Mouse (Mus musculus) erythroblast, adult 5-6 weeks (primary cell): ENCODE measurements around the gene Spdye4c. TPM values are rescaled to one million over a fixed set of nuclear protein-coding genes. Genes with fewer than 3 reads are reported as not detected.

Experiments
- ATAC-seq: replicated peaks from 2 replicates; pipeline ENCODE4 v1.8.0; 2016; ENCODE audit warnings: moderate number of reproducible peaks, mild to moderate bottlenecking, moderate TSS enrichment, inconsistent platforms; ENCODE audit not compliant: poor library complexity, low FRiP score, severe bottlenecking
- total RNA-seq, 2 experiments: library from RNA; stranded (forward) in 1 of 2; stranded (reverse) in 1 of 2; fragments of 150-400 nt in 1 of 2; fragments of 200-764, 138-1000 nt in 1 of 2; gene quantifications; 2 replicates each; pipeline versions ENCODE4 v1.2.3 to v1.2.4; 2015 to 2017; ENCODE audit warnings: low replicate concordance in 2 of 2

Spdye4c gene
- not detected in 2 replicates for total RNA-seq (2015; ENCODE audit: low replicate concordance)
- not detected in 2 replicates for total RNA-seq (2017; ENCODE audit: low replicate concordance)

DNA sequence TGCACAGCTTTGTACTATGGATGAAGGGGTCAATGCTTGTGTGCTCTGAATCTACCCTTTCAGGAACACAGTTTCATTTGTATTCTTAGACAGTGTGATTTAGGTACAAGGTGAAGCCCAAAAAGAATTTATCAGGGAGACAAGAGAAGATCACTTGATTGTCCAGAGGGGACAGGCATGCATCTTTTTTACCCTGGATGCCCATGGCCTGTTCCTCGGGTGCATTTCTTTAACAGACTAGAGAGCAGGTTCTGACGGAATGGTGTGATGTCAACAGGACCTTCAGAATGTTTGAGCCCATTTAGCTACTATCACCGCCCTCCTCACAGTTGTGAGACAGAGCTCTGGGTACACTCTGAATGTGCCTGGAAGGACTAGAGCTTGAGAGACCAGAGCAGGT, at the start of gene Spdye4c:
Gene Spdye4c, plus strand, starts transcription at position 301 of the 400 bp plus-strand sequence.
- ATAC-seq = no peak

DNA sequence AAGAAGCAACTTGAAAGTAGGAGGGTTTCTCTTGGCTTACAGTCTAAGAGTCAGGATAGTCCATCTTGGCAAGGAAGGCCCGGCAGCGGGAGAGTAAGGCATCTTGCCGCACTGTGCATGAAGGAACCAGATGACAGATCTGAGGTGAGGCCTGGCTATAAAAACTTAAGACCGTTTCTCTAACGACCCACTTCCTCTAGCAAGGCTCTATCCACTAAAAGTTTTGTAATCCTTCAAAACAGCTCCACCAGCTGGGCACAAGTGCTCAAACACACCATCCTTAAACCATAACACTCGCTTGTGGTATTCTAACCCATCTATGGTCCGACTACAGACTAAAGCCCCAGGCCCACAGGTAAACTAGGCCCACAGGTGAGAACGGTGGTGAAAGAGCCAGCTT, 47.5 kb upstream of the Spdye4c start:
- no peak for ATAC-seq

DNA sequence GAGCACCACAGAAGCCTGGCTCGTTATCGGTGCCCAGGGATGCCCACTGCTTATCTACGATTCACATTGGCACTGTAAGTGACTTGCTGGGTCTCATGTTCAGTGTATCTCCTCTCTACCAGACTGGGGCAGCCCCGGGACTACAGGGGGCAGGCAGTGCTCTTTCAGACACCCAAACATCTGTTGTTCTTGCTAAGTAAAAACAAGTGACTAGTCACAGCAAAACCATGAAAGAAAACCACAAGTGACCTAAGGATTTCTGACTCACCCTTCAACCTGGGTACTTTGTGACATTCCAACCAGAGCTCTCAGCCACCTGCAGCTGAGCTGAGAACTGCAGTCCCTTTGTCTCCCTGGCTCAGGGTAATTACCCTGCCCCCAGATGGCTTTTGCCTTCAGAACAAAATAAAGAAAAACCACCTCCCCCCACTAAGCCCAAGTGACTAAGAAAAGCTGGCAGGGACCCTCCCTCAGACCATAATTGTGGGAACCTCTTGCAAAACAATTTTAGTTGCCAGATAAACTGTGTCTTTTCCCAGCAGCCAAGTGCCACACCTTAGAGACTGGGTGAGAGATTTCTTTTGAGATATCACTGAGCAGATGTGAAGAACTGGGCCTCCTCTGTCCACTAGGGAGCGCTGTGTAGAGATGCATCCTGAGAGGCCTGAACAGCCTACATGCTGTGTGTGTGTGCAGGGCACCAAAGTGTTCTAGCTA, 46.4 kb upstream of the Spdye4c start:
- ATAC-seq = peak; percentile 93

DNA sequence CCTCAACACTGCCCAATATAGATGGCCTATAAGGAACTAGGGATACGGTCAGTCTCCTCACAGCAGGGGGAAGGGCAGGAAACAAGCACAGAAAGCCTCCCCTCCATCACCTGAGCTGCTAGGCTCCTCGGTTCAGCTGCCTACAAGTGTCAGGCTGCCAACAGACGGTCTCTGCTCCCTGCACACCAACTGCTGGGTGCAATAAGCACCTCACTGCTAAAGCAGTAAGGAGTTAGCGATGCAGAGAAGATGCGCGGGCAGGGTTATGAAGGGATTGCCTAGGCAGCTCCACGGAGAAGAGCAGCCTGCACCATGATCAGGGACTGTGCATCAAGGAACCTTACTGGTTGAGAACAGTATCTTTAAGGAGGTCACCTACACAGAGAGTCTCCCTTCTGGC, 45.6 kb upstream of the Spdye4c start:
- ATAC-seq = no peak

DNA sequence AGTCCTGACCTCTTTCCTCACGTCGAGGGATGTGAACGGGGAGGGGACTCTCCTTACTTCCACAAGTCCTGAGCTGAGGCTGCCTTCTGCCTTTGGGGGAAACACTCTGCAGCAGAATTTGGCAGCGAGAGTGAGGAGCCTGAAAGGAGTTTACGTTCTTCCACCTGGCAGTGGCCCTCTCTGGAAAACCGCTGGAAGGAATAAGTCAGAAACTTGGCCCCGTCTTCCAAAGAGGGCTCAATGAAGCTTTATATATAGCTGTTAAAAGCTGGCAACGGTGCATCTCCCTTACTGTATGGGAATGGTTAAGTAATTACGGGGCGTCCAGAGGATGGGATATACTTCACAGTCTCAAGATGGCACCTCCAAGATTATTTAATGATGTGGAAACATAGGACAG, 43.9 kb upstream of the Spdye4c start:
- ATAC-seq = no peak

DNA sequence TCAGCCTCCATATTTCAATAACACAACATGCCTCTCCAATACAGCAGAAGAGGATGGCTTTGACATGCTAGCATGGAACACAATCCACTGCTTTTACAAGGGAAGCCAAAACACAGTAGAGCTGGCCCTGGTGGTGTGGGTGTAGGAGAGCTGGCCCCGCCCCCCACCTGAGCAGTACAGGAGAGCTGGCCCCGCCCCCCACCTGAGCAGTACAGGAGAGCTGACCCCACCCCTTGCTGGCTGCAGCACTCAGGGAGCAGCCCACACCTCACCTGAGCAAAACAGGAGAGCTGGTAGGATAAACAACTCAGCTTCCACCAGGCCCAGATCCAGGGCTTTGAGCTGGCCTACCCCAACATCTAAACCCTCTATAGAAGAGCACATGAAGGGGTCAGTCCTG, 42.7 kb upstream of the Spdye4c start:
- no peak for ATAC-seq

DNA sequence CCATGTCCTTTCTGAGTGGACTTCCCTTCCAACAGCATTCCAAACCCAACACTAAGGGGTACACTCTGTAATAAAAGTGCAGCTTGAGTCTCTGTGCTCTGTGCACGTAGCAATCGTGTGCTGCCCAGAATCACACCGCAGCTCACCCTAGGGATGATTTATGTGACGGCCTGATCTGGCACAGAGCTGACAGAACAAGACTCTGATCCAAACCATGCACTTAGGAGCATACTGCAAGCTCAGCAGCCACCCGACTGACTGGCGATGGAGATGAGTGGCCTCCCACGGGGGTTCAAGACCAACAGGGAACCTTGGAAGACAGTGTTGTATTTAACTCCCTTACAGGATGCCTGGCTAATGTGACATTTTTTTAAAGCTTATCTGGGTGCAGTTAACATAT, 41.4 kb upstream of the Spdye4c start:
- no peak for ATAC-seq

DNA sequence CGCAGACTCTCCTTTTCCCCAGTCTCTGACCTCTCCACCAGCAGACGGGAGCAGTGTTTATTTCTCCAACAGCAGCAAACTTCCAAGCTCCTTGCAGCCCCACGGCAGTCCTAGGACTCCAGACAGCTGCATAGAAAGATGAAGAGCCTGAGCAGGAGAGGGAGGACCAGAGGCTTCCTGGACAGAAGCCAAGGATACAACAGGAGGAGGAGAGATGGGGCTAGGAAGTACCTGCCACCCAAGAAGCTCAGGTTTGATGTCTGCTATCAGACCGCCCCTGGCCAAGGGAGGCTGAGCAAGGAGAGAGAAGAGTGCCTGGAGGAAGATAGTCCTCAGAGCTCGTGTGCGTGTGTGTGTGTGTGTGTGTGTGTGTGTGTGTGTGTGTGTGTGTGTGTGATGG, 41.0 kb upstream of the Spdye4c start:
- no peak for ATAC-seq

DNA sequence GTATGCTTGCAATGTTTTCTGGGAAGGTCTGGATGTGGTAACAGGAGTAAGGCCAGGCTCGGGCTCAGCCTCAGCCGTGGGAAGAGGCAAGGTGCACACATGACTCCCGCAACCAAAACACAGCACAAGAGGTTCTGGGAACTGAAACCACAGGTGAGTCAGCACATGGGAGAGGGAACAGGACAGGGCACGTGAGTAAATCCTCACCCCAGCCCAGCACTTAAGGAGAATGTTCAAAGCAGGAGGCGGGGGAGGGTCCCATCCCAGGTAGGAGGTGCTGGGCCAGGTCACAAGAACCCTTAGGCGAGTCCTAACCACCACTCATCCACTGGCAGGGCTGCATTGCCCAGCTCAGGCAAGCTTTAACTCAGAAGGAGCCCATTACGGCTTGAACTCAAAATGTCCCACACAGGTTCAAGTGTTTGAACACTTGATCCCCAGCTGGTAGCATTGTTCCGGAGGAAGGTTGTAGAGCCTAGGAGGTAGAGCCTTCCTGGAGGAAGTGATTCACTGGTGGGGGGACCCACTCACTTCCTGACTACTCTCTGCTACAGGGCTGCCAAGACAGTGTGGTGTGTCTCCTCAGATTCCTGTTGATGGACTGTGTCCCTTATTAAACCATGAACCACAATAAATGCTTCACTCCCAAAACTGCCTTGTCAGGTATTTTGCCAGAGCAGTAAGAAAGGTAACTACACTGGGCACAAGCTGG, 38.8 kb upstream of the Spdye4c start:
- ATAC-seq = no peak

DNA sequence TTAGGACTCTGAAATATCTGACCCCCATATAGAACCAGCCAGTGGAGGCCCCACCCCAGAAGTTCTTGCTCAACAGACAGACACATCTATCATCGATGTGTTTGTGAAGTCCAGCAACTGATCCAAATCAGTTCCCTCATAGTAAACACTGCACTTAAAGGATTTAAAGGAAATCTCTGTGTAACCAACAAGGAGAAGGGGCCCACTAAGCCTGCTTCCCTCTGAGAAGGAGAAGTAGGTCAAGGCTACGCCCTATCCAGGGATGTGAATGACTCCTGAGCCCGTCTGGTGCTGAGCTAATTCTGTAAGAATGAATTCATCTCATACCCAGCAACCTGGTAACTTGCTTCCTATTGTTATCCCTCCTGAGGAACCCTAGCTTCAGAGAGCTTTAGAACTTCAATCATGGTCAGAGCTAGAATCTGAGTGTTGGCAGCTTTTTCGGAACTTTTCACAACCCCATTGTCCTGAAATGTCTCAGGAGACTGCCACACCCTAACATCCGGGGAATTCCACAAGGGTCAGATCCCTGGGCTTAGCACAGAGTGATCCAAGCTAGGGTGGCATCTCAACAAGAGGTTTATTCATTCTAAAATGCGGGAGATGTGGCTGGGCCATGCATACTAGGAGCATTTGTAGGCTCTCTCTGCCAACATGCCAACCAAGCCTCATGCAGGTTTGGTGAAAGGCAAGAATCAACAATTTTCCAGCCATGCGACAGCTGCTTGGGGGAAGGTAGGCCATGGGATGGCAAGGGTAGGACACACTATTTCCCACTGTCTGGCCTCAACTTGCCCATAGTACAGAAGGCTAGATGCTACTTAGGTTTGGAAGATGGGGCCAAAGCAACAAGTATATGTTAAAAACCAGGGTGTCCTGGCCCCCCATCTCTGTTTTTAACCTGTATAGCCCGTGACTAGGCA, 38.0 kb upstream of the Spdye4c start:
- no peak for ATAC-seq

DNA sequence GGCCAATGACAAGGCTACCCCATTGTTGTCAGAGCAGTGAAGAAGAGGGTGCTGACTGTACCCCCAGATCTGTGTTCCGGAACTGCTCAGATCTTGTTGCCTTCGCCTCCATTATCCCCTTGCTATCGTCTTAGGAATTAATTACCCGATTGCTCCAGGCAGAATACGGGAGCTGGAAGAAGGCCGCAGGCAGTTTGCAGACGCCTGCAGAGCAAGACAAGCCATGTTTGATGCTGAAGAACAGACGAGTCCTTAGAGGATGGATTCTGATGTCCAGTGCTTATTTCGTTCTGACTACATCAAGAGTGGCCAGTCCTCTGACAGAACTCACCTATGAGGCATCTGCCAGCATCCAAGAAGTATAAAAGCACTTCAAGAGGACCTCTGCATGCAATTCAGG, 35.9 kb upstream of the Spdye4c start:
- no peak for ATAC-seq

DNA sequence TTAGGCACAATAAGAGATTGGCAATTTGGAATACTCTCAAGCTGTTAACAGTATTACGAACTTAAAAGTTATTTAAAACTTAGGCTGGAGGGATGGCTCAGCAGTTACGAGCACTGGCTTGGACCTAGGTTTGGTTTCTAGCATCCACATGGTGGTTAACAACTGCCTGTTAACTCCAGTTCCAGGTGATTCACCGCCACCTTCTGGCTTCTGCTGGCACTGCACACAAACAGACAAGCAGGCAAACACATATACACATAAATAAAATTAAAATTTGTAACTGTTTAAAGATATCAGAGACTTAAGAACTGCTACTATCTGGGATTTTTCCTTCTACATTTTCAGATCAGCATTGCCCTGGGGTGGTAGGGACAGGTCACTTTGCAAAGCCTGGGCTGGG, 26.8 kb upstream of the Spdye4c start:
- ATAC-seq = no peak

DNA sequence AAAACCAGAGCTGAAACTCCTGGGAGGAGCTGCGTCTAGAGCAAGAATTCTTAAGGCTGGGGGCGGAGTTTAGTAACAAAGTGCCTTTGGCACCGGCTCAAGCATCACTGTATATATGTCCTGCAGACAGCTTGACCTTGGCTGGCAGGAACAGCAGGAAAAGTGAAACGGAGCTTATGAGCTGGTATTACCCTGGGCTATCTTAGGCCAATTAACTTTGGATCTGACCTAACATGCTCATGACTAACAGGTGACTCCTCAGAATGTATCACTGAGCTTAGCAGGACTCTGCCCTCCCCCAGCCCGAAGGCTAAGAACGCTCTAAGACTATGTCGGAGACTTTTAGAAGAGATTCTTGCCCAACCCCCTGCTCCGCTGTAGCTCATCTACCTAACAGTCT, 25.1 kb upstream of the Spdye4c start:
- no peak for ATAC-seq

DNA sequence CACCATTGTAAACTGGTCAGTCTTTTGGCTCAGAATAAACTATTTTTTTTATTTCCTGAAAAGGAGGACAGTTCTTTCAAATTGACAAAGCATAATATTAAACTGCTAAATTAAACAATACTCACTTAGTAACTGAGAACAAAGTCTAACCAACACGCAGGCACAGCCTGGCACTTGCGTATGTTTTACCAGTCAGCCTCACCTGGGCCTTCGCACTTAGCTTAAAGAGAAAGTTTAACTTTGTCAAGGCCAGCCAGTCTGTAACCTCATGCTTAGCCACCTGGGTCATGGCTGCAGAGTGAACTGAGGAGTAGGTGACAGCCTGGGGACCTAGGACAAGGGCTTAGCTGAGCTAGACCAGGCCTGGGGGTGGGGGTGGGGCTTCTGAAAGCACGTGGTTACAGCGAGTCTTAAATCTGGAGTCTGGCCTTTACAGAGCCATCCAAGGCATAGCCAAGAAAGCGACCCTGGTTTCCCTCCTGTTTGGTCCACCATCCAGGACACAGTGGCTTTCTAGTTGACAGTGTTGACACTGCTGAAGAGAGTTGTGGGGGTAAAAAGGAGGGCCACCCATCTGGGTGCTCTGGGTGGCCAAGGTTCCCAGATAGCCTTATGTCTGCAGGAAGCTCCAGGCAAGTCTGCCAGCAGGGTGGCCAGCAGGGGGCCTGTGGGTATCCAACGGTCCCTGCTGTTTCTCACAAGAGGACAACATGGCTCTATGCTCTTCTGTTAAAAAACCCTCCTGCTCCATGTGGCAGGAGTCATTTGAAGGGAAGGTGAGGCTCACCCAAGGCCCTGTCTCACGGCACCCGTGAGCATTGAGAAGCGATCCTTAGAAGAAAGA, 24.5 kb upstream of the Spdye4c start:
- no peak for ATAC-seq

DNA sequence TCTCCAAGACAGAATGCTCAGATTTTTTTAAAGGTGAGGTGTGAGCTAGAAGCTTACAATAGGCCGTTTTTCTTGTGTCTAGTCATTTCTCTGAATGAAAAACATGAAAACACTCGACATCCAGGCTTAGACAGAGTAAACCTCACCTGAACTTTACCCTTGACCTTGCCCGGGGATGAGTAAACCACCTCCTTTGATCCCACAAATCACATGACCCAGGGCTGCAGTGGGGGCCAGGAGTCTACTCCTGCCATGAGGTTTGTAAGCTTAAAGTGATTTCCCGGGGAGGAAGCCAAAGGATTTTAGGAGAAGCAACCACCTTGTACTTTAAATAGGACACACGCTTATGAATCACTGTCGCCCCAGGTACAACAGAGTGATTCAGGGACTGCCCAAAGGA, 23.0 kb upstream of the Spdye4c start:
- no peak for ATAC-seq

DNA sequence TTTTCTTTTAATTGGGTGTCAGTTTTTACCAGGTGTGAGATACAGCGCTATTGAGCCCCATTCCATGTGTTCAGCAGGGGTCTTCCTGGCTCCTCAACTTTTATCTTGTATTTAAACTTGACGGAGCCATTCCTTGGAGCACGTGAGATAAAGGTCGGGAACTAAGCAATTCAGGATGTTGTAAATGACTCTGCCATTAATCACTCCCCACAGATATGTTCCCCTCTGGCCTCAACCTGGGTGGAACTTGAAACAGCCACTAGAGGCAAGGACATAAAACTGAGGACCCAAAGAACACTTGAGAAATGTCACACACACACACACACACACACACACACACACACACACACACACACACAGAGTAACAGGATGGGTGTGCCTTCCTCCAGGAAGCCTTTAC, 22.5 kb upstream of the Spdye4c start:
- no peak for ATAC-seq

DNA sequence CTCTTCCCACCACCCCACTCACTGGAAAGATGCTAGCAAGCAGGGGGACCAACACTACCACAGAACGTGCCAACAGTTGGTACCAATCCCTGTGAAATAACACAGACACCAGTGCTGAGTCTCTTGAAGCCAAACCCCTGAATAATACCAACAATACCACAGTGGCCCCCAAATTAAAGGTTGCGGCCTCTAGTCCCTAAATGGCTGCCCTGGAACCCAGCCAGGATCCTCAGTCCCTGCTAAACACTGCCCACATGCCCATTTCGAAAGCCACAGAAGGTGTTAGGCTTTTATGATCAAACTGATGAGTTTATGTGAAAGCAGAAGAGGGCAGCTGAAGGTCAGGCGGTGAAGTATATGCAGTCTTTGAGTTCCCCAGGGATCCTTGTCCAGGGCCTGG, 20.0 kb upstream of the Spdye4c start:
- no peak for ATAC-seq

DNA sequence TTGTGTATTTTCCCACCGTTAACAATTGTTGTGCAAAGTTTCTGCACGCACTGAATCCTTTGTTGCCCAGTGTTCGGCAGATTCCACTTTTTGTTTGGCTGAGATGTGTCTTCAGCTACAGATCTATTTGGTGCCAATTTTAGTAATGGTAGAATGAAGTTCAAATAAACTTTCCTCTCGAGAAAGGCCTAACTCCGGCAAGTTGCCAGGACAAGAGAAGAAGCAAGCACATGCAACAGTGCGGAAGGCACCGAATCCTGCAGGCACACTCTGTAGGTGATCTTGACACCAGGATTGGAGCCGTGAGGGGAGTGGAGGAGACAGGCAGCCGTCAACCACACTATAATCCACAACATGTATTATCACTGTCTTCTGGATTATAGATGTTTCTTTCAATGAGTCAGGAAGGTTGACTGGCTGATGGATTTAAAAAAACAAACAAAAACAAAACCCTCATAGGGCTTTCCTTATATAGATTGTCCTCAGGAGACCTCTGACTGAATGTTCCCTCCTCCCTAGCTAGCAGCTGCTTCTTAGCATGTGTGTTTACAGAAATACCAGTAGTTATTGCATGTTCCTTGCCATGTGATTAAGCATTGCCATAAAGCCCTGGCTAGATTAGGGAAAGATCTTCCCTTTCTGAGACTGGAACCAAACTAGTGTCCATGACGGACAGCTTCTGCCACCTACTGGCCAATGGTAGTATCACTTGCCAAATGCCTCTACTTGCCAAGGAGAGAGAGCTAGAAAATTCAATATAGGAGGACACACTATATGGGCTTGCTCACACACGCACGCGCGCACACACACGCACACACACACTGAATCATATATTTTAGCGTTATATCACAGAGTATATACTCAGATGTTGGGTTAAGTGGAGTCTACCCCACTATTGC, 18.0 kb upstream of the Spdye4c start:
- ATAC-seq = peak; percentile 72

DNA sequence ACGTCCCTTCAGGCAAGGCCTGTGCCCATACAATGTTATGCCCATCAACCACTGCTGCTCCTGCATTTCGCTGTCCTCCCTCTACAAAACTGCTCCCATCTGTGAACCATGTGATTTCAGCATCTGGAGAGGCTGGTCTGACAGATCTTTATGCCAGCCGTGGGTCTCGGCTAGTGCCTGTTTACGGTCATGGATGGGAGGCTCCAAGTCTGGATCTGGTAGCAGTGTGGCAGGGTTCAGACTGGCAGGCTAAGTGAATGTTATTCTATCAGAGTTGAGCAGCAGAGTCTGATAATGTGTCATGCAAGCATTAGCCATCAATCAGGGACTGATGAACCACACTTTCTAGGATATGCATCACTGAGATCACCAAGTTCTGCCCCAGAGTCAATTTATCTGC, 8.1 kb upstream of the Spdye4c start:
- no peak for ATAC-seq
